Mouse (Mus musculus) intestine, postnatal 0 days (tissue): ENCODE measurements around the gene Snx1. TPM values are rescaled to one million over a fixed set of nuclear protein-coding genes. Genes with fewer than 3 reads are reported as not detected.

Experiments used
- ATAC-seq: fragments of 200-750 bp; cut with Nextera tagmentation; 2 replicates; pipeline ENCODE4 v1.8.0; 2017; ENCODE audit warnings: mild to moderate bottlenecking, moderate TSS enrichment, moderate library complexity
- H3K27ac ChIP-seq: fragments of 300-500 bp; sonication (generic); 2 replicates; pipeline ENCODE4 v1.5.1; 2014; ENCODE audit warnings: mild to moderate bottlenecking, low read depth, low read length, moderate library complexity
- H3K27me3 ChIP-seq: fragments of 300-500 bp; sonication (generic); replicated peaks from 2 replicates; pipeline ENCODE4 v1.6.1; 2014; ENCODE audit warnings: low read length, mixed read lengths; ENCODE audit not compliant: control insufficient read depth, insufficient read depth
- H3K36me3 ChIP-seq: fragments of 300-500 bp; sonication (generic); 2 replicates; pipeline ENCODE4 v1.6.1; 2014; ENCODE audit warnings: mild to moderate bottlenecking, moderate library complexity; ENCODE audit not compliant: control insufficient read depth, insufficient read depth
- H3K4me1 ChIP-seq: fragments of 300-500 bp; sonication (generic); replicated peaks from 2 replicates; pipeline ENCODE4 v1.6.1; 2014; ENCODE audit warnings: antibody characterized with exemption, low read length, mixed read lengths; ENCODE audit not compliant: control insufficient read depth, insufficient read depth
- H3K4me2 ChIP-seq: fragments of 300-500 bp; sonication (generic); replicated peaks from 2 replicates; pipeline ENCODE4 v1.6.1; 2014; ENCODE audit warnings: low read depth, mild to moderate bottlenecking, moderate library complexity
- H3K4me3 ChIP-seq: fragments of 300-500 bp; sonication (generic); 2 replicates; pipeline ENCODE4 v1.5.1; 2014; ENCODE audit warnings: low read depth, low read length
- H3K9ac ChIP-seq: fragments of 300-500 bp; sonication (generic); 2 replicates; pipeline ENCODE4 v1.6.1; 2014; ENCODE audit warnings: mild to moderate bottlenecking, low read depth, low read length
- H3K9me3 ChIP-seq: fragments of 300-500 bp; sonication (generic); 2 replicates; pipeline ENCODE4 v1.6.1; 2016; ENCODE audit warnings: mixed run types; ENCODE audit not compliant: control insufficient read depth
- CTCF ChIP-seq: sonication (generic); IDR thresholded peaks from 2 replicates; pipeline ENCODE4 v1.5.1; 2016; ENCODE audit warnings: low read depth, mild to moderate bottlenecking, control low read depth, antibody characterized with exemption, moderate library complexity
- WGBS: fragments of 180-500 bp; shearing (Covaris S2); extraction: QIAGEN DNeasy Blood & Tissue Kit; methylation state at CpG from one replicate; pipeline ENCODE4 v1.1.7; 2014; 5-methylcytosine and 5-hydroxymethylcytosine counted together
- polyA plus RNA-seq: library from polyadenylated mRNA; unstranded; fragments of >200 nt; fragmentation: Nextera tagmentation; extraction: Ambion mirVana; gene quantifications from 2 replicates; pipeline ENCODE4 v1.2.1, GENCODE M21; 2015

The Snx1 gene
- polyA plus RNA-seq, 1 experiment from 2014 or later, result 122 TPM

DNA sequence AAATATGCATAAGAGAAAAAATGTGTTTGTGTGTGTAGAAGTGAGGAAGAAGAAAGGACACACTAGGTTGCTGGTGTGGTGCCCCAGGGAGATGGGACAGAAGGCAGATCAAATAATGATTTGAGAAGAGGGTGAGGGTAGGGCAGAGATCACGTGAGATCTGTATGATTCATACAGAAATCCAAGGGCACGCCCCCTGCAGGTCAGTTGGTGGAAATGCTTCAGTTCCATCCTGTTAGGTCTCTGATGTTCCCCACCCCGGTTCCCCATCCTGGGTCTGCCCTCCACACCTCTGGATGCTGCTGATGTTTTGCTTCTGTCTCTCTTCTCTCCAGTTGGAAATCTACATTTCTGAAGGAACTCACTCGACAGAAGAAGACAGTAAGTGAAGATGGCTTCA is 9.6 kb upstream of the Snx1 start:
- Histone ChIP-seq H3K9ac (no peak overlapping the region), H3K36me3 (peaks cover 71% of the 10 kb centered on the region), H3K9me3 (no peaks in the 10 kb centered on the region), H3K27me3 (no peaks in the 10 kb centered on the region), H3K4me1 (no peaks in the 10 kb centered on the region), H3K4me3 (no peak overlapping the region), H3K4me2 (no peak overlapping the region), H3K27ac (no peak overlapping the region)
- no peak for ATAC-seq
- TF ChIP-seq CTCF, result peak; percentile 73
- 45% methylated on average over 4 of the region's 4 CpGs for WGBS

DNA sequence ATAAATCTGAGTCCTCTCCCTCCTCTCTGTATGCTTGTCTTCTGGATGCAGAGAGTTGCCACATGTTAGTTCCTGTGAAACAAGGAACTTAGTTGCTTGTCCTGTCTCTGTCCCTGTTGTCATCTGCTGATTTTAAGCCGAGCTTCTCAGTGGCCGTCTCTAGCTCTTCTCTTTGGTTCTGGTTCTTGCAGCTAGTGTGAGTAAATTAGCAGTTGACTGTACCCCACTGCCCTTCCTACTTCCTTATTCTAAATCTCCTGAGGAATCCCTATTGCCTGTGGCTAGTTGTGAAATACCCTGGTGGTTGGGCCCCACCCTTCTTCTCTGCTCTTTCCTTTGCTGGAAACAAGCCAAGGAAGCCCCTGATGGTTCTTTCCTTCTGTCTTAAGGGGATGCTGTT is 5.1 kb upstream of the Snx1 start:
- Histone ChIP-seq H3K9me3 (no peaks in the 10 kb centered on the region), H3K4me3 (no peak overlapping the region), H3K9ac (no peak overlapping the region), H3K36me3 (peaks cover 48% of the 10 kb centered on the region), H3K27me3 (no peaks in the 10 kb centered on the region), H3K4me1 (0 out of 2 replicates have a peak, but pooled peaks cover 5% of the 10 kb centered on the region), H3K4me2 (no peak overlapping the region), H3K27ac (no peak overlapping the region)
- 74% methylated on average over 2 of the region's 2 CpGs for WGBS
- no peak for ATAC-seq
- TF ChIP-seq CTCF, result no peak

DNA sequence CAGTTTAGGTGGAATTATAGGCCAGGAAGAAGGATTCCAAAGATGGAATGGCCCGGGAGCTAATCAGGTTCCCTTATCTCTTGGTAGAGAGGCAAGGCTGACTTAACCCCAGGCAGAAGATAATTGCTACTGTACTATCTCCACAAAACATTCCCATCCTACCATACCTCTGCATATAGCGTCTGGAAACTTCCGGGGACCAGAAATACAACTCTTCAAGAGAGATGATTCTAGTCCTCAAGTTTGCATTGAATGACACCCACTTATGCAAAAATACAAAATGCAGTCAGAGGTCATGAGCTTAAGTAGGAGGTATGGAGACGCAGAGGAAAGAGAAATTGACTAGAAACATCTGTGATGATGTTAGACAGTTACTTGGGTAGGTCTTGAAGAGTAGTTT is 1.5 kb upstream of the Snx1 start:
- H3K36me3 ChIP-seq, result peaks cover 15% of the 10 kb centered on the region
- WGBS, result 74% methylated on average over 4 of the region's 4 CpGs

GRCm38 (mm10) chr9:66127193-66127546 is 783 bp upstream of the Snx1 start:
- peak overlapping the region; percentile 71 for H3K9ac ChIP-seq
- H3K4me3 ChIP-seq, result peak overlapping the region; percentile 63
- TF ChIP-seq CTCF, result no peak
- 0 out of 2 replicates have a peak, but pooled peaks cover 9% of the 10 kb centered on the region for H3K4me1 ChIP-seq
- peaks cover 13% of the 10 kb centered on the region; the same call in 1 of the 2 replicates for H3K36me3 ChIP-seq
- no peaks in the 10 kb centered on the region for H3K9me3 ChIP-seq
- H3K4me2 ChIP-seq, result peak overlapping the region; percentile 81
- H3K27ac ChIP-seq, result peak overlapping the region; percentile 65
- H3K27me3 ChIP-seq, result no peaks in the 10 kb centered on the region
- ATAC-seq, result no peak
- 25% methylated on average over 6 of the region's 6 CpGs for WGBS

More for the DNA sequence above, 1.5 kb upstream of the Snx1 start:
- TF ChIP-seq CTCF, result no peak
- Histone ChIP-seq H3K4me1 (0 out of 2 replicates have a peak, but pooled peaks cover 9% of the 10 kb centered on the region), H3K27ac (no peak overlapping the region), H3K4me2 (peak overlapping the region; percentile 81; the same call in 1 of the 2 replicates), H3K27me3 (no peaks in the 10 kb centered on the region), H3K9me3 (no peaks in the 10 kb centered on the region), H3K9ac (no peak overlapping the region), H3K4me3 (0 out of 2 replicates have a peak overlapping the region, but pooled peaks have one; percentile 63)
- ATAC-seq, result no peak

GRCm38 (mm10) chr9:66125543-66126455 is 588 bp downstream of the Snx1 start:
- H3K27me3 ChIP-seq, result no peaks in the 10 kb centered on the region
- no peak overlapping the region for H3K9ac ChIP-seq
- H3K36me3 ChIP-seq, result peaks cover 12% of the 10 kb centered on the region; the same call in 1 of the 2 replicates
- TF ChIP-seq CTCF, result no peak
- 38% methylated on average over 12 of the region's 12 CpGs for WGBS
- H3K4me2 ChIP-seq, result peak overlapping the region; percentile 81
- H3K9me3 ChIP-seq, result no peaks in the 10 kb centered on the region
- H3K4me1 ChIP-seq, result 0 out of 2 replicates have a peak, but pooled peaks cover 9% of the 10 kb centered on the region
- H3K27ac ChIP-seq, result peak overlapping the region; percentile 31; the same call in 1 of the 2 replicates
- H3K4me3 ChIP-seq, result peak overlapping the region; percentile 63
- ATAC-seq, result no peak
